Mouse (Mus musculus): ENCODE results near the gene Atl2. TPM values are rescaled to one million over a fixed set of nuclear protein-coding genes. Genes with fewer than 3 reads are reported as not detected.

Atl2 gene
- polyA plus RNA-seq (2012; rRNA removed) = 33.2 and 35.5 TPM in 2 replicates

GRCm38 (mm10) chr17:79895911-79896423, at the start of gene Atl2:
Gene Atl2 (minus strand): TSS chr17:79896123.

Other genes with a start within 250 kb of the Atl2 start
- 3.7 and 4.2 TPM in 2 replicates for gene Cyp1b1, start 181.1 kb downstream of the Atl2 start, polyA plus RNA-seq (2012; rRNA removed)
- gene Hnrnpll, start 166.2 kb upstream of the Atl2 start, polyA plus RNA-seq (2012; rRNA removed) = 85.4 and 87.6 TPM in 2 replicates
- gene Galm, start 231.3 kb upstream of the Atl2 start, polyA plus RNA-seq (2012; rRNA removed) = 1.5 and 2.5 TPM in 2 replicates